Mouse (Mus musculus) cerebellum, postnatal 4 days (tissue): ENCODE results near the gene Adsl.
A peak's percentile ranks its signal among the peaks of the same experiment; 100 is the strongest.
"Not testable (repeated sequence)": the region's sequence is repeated elsewhere in the genome, so short reads cannot be mapped to it uniquely, and the experiment has no call there.

Experiments used
- DNase-seq, 2 experiments: peaks; one replicate each; pipeline ENCODE4 v3.0.0; 2022; ENCODE audit warnings: low spot score in 2 of 2, mixed read lengths in 1 of 2

Gene Adsl

DNA sequence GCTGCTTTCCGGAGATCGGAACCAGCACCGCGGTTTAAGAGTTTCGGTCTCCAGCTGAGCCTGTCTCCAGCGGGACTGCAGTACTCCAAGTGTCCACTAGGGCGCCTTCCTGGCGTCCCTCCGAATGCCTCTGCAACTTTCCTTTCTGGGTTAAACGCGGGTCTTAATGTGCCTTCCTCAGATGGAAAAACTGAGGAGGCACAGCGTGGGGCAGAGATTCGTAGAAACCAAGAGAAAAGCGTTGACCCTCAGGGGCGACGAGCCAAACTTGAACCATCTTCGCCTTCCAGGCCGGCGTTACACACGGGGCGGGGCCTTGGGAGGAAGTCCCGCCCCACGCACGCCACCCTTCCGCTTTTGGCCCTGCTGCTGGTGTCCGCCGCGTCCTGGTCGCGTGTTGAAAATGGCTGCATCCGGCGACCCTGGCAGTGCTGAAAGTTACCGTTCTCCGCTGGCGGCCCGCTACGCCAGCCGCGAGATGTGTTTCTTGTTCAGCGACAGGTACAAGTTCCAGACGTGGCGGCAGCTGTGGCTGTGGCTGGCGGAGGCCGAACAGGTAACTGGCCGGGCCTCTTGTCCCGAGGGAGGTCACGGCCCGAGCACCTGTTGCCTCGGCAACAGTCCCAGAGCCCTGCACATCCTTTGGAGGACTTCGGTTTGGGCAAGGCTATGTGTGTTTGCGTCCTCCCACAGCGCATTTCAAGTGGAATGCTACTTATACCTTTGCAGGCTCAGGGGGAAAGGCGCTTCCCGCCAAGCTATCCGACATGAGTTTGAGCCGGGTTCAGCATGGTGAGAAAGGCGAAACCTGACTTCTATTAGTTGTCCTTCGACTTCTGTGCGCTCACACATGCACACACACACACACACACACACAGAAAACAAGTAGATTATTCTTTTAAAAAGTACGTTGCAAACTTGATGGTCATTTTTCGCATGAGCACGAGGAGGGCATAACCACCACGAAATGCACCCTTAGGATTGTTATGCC lies at the start of gene Adsl:
Gene Adsl, plus strand, starts transcription at position 346 of the 991 bp plus-strand sequence.
- DNase-seq: peak; percentile 65 to 85

DNA sequence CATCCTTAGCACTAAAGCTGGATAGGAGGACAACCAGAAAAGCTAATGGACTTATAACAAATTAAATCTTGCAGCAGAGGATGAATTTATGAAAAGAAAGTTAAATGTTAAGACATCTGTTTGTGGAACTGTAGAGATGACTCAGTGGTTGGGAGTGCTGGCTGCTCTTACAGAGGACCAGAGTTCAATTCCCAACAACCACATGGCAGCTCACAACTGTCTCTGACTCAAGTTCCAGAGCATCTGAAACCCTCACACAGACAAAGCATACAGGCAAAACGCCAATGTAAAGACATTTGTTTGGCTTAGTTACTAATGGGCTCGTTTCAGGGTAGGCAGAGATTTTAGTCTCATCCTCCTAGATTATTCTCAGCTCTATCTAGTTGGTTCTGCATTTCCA lies 48.5 kb upstream of the Adsl start:
- no peak for DNase-seq

DNA sequence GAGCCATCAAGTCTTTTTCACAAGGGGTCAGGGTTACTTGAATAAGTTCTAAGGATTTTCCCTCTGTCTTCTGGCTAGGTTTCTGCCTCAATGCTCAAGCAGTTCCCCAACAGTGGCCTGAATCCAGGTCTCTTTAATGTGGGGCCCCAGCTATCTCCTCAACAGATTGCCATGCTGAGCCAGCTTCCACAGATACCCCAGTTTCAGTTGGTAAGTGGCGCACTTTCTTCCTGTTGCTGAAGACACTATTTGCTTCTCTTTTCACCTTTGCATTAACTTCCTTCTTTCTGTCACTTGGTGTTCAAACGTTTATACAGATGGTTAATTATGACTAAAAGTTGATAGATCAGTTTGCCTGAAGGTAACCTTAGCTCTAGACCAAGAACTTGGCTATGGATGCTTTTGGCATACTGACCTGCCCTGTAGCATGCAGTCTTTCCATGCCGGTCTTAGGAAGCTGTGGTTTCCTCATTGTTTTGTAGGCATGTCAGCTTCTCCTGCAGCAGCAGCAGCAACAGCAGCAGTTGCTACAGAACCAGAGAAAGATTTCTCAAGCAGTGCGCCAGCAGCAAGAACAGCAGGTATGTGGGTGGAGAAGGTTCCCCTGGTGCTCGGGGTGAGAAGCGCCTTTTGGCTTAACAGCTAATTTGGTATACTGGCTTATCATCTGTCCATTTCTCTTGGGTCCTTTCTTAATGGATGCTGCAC lies 46.3 kb upstream of the Adsl start:
- DNase-seq: no peak

DNA sequence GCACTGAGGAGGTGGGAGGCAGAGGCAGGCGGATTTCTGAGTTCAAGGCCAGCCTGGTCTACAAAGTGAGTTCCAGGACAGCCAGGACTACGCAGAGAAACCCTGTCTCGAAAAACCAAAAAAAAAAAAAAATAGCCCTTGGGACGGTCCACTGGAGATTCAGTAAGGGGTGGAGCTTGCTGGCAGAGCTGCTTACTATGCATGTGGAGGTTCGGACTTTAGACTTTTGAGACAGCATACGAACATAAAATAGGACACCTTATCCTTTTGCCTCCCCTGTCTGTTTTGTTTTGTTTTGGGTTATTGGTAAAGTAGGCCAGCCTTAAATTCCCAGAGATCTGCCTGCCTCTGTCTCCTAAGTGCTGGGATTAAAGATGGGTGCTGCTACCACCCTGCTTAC lies 43.5 kb upstream of the Adsl start:
- not testable (repeated sequence) for DNase-seq

DNA sequence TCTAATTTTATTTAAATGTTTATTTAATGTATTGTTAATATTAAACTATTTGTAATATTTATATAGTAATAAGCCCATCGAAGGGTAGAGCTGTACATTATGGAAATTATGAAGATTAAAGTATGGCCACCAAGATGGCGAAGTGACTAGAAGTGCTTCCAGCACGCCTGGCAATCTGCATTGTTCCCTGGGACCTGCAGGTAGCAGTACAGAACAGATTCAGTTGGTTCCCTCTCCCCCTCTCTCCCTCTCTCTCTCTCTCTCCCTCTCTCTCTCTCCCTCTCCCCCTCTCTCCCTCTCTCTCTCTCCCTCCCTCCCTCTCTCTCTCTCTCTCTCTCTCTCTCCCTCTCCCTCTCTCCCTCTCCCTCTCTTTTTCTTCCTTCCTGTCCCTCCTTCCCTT lies 38.1 kb upstream of the Adsl start:
- DNase-seq: no peak

DNA sequence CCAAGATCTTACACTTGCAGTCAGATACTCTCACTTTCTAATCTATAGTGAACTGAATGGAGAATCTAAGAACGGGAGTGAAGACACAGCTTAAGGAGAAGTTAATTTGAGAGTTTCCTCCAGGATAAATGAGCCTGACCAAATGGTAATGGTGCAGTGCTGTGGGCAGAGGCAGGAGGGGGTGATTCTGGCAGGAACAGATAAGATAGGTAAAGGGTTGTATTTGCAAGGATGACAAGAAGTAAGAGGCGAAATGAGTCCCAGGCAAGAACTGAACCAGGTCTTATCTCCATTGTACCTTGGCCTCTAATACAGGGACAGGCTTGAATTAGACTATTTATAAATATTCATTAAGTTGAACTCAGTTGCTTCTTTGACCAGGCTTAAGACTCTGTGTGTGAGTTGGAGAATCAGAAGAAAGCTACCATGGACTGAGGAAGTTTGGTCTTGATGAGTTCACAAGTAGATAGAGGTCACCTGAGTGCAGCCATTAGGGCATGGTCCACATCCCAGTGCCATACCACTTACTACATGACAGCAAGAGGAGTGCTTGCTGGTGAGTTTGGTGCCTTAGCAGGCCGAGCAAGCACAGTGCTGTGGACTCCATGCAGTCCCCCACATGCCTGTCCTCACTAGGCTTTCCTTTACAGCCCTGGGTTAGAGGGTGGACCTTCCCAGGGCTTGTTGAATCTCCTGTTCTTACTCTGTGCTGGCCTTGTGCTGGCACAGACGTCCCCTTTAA lies 37.3 kb upstream of the Adsl start:
- DNase-seq: no peak

DNA sequence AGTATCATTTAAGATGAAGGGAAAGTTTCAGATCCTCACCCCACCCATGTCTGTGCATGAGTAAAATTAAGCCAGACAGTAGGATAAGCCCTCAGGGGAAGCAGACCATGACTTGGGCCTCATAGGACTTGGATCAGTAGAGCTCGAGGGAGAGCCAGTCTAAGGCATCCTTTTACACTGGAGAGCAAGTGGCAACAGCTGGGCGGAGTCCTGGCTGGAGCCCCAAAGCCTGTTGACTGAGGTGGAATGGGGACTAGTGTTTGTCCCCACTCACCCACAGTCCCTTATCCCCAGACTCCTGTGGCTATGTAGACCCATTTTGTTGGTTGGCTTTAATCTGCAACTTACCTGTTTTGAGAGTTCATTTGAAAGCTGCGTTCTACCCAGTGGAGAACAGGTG lies 36.1 kb upstream of the Adsl start:
- no peak for DNase-seq

DNA sequence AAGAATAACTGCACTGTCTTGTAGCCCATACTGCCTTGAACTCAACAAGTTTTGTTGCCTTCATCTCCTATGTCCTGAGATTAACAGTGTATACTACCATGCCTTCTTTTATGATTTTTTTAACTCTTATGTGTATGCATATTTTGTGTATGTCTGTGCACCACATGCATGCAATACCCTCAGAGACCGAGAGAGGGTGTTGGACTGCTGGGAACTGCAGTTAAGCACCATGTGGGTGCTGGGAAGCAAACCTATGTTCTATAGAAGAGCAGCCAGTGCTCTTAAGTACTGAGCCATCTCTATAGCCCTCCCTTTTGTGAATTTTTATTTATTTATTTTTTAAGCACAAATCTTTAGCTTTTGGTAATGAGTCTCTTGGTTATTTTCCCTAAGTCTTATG lies 34.5 kb upstream of the Adsl start:
- DNase-seq: no peak

DNA sequence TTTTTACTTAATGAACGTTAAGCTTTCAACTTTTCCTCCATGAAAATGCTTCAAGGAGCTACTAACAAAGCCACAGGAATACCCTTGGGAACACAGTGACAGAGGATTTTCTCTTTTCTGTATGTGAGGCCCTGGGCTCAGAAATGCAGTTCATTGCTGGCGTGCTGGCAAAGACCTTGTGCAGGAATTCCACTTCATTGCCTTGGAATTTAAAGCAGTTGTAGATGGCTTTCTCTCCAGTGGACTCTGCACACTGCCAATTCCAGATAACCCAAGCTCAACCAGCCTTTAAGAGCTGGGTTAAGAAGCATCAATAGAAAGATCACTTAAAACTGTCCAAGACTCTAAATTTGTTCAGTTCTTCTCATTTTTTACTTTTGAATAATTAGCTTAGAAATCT lies 32.4 kb upstream of the Adsl start:
- DNase-seq: no peak

DNA sequence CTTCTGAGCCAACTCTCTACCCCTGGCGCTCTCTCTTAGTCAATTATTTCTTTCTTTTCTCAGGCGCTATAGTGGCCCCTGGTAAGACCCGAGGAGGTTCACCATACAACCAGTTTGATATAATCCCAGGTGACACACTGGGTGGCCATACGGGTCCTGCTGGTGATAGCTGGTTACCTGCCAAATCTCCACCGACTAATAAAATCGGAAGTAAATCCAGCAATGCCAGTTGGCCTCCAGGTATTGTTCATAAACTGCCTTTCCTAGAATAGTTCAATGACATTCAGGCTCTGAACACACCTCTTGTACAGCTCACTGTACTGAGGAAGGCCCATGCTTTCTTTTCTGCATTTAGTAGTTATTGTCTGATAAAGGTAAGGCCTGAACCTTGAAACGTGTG lies 31.7 kb upstream of the Adsl start:
- DNase-seq: no peak

DNA sequence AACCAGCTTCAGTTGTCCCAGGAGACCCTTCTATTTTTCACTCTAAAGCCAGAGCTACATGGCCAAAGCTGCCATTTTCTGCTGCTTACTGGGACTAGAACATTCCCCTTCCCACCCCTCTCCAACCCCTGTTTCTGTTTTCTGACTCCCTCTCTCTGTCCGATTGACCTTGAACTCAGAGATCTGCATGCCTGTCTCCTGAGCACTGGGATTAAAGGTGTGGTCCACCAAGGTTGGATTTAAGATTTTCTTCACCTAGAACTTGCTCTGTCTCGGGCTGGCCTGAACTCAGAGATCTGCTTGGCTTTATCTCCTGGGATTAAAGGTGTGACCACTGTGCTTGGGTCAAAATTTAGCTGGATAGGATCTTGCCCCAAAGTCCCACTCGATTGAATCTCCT lies 27.9 kb upstream of the Adsl start:
- no peak for DNase-seq

DNA sequence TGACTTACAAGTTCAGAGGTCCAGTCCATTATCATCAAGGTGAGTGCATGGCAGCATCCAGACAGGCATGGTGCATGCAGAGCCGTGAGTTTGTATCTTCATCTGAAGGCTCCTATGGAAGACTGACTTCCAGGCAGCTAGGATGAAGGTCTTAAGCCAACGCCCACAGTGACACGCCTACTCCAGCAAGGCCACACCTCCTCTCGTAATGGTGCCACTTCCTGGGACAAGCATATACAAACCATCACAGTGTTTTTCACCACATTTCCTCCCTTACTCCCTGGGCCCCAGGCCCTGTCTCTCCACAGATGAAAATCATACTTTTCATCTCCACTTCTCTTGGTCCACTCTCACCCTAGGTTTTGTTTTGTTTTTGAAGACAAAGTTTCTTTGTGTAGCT lies 26.5 kb upstream of the Adsl start:
- DNase-seq: no peak

DNA sequence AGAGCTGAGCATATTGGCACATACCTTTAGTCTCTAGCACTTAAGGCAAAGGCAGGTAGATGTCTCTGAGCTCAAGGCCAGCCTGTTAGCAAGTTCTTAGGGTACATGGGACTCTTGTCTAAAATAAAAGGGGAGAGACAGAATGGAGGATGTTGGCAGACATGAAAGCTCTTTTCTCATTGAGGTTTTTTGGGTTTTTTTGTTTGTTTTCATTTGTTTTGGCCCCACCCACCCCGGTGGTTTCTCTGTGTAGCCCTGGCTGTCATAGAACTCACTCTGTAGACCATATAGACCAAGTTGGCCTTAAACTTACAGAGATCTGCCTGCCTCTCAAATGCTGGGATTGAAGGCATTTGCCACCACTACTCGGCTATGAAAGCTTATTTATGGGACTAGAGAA lies 24.1 kb upstream of the Adsl start:
- DNase-seq: no peak

DNA sequence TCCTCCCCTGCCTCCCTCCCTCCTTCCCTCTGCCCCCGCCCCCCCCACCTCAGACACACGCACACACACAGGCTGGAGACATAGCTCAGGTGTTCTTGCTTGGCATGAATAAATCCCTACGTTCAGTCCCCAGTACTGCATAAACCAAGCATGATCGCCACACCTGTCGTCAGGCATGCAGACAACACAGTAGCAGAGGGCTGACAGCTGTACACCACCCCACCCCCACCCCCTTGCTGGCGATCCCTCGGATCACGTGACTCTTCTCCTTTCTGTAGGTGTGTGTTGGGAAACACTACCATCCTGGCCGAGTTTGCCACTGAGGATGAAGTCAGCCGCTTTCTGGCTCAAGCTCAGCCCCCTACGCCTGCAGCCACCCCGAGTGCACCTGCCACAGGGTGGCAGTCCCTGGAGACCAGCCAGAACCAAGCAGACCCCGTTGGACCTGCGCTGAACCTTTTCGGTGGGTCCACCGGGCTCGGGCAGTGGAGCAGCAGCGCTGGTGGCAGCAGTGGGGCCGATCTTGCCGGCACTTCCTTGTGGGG lies 19.4 kb upstream of the Adsl start:
- no peak for DNase-seq

DNA sequence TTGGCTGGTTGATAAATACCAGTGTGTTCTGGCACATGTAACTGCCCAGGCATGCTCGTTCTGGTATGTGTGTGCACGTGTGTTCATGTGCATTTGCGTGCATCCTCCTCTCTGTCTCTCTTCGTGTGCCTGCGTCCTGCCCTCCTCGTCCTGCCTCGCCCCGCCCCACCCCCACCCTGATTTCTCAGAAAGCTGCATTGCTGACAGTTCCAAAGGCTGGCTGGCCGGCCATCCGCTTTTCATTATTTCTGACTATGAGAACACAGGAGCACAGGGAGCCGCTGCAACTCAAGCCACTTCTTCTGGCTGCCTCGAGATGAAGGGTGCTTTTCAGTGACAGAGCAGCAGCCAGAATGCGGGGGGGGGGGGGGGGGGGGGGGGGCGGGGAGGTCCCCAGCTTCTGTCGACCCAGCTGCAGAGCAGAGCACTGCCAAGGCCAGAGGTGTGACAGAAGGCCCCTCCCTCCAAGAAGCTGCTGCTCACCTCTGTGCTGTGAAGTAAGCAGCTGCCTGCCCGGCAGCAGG lies 18.2 kb upstream of the Adsl start:
- no peak for DNase-seq

DNA sequence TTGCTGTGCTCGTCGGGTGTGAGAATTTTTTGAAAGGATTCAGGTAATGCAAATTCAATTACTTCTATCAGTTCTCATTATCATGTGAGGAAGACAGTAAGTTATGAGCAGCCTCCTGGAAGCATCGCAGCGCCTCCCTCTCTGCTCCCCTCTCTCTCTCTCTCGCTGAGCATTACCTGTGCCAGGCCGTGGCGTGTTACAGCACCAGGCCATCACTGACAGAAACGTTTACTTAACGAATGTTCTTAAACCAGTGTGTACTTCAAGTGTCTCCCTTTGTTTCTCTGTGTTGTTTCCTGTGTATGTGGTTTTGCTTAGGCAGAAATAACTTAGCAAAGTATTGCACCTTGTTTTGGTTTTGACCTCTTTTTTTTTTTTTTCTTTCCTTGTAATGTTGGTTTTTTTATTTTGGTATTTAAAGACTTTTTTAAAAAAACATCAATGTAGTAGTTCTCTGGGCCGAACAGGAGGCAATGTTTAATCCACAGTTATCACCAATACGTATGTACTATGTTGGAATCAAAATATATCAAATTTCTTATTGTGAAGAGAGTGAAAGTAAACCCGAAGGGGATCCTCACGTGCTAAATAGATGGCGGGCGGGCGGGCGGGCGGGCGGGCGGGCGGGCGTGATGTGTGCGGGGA lies 17.5 kb upstream of the Adsl start:
- not testable (repeated sequence) for DNase-seq

DNA sequence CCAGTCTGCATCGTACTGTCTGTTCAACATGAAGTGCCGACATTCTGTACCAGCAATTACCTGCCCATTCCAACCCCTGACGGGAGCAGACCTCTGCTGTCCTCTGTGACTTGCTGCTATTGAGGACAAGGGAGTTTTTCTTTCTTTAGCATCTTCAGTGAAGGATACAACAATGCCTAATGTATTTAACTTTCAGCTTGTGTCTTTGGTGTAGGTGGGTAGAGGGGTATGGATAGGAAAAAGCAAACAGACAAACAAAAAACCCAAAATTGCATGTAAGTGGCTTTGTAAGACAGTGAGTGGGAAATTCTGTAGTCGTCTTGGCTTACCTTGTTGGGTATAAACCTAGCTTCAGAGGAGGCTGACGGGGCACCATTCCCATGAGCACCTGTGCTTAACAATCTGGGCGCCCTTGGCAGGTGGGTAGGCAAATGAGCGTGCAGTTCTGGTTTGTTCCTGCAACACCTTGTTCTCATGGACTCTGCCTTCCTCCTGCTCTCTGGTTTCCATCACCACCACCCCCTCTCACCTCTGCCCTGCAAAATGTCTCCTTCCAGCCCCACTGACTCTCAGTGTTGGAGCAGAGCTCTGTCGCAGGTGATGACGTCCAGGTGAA lies 16.8 kb upstream of the Adsl start:
- no peak for DNase-seq

DNA sequence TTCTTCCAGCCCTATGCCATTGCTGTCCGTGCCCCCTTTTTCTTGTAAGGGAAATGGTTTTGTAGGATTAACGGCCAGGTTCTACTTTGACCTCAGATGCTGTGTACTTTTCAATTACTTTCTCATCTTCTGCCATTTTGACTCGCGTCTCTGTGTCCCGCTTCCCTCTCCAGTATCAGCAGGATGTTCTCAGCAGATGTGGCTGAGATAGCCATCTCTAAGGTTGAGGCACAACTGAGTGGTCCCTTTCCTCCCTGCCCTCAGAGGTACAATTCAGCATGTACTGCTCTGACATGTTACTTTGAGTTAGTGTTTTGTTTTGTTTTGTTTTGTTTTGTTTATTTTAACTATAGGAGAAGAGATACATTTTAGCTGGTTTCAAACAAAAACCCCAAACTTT lies 13.4 kb upstream of the Adsl start:
- DNase-seq: no peak

DNA sequence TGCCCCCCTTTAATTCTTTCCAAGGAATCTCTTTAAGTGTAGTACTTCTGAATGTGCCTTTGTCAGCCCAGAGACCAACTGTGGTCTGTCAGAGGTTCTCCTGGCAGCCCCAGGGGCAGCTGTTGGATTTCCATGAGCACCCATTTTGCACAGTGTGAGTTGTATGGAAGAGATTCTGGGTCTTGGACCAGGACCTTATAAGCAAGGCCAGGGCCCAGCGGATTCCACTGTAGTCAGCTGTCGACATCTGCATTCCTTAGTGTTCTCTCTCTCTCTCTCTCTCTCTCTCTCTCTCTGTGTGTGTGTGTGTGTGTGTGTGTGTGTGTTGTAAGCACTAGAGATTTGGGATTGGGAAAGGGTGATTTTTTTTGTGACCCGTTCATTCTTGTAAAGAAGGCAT lies 11.6 kb upstream of the Adsl start:
- DNase-seq: no peak

DNA sequence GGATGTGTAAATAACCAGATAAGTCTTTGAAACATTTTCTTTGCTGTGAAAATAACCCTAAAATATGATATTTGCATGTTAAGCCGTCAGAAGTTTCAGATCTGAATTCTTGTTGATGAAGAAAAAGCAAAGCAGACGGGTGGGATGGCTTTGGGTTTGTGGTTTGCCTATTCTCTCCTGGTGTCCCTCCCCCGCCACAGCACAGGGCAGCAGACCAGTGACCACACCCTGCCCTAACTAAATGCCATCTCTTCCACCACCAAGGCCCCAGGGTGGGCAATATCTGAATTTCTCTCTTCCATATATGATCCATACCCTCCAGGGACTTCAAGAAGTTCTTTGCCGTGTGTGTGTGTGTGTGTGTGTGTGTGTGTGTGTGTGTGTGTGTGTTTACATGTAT lies 9.7 kb upstream of the Adsl start:
- no peak for DNase-seq

DNA sequence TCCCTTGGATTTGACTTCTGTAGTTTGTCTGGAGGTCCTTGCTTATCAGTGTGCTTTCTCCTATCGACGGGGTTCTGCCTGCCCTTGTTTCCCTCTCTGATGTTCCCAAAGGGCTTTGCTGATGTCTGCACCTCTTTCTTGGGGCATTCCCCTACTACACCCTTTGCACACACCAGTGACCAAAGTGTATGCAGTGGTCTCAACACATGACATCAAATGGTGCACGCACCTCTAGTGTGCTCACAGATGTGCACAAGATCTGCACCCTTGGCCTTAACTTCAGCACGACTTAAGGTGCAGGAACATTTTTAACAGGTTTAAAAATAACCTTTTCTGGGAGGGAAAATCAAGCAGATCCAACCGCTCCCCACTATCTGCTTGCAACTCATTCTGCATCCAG lies 8.9 kb upstream of the Adsl start:
- no peak for DNase-seq
